Mouse (Mus musculus) heart, postnatal 0 days (tissue): ENCODE measurements around the gene Hist3h2a.

Experiments used
- CTCF ChIP-seq: IDR thresholded peaks from 2 replicates; pipeline ENCODE4 v1.5.1; 2016; ENCODE audit warnings: antibody characterized with exemption, control low read depth, low read depth
- EP300 ChIP-seq: IDR thresholded peaks from 2 replicates; pipeline ENCODE4 v1.6.1; 2016; ENCODE audit warnings: antibody characterized with exemption, low read depth

GRCm38 (mm10) chr11:58917745-58918366 lies 36.6 kb upstream of the Hist3h2a start, which contains the start of gene Btnl10:
- TF ChIP-seq CTCF (no peak), EP300 (no peak)
